Mouse (Mus musculus): ENCODE measurements around the gene Pgs1. TPM values are rescaled to one million over a fixed set of nuclear protein-coding genes. Genes with fewer than 3 reads are reported as not detected.

Gene Pgs1
- polyA plus RNA-seq, 1 experiment from 2014 or later: 27.4 TPM

GRCm38 (mm10) chr11:117999260-117999934 is 13.3 kb downstream of the Pgs1 start:
- Histone ChIP-seq H3K4me1 (ENCODE audit: control insufficient read depth, insufficient read depth, low read length) (peaks cover 58% of the 10 kb centered on the region), H3K9ac (ENCODE audit: low read depth, low read length) (no peak overlapping the region), H3K9me3 (replicated peaks; ENCODE audit: control insufficient read depth, low read length) (no peaks in the 10 kb centered on the region), H3K27ac (ENCODE audit: low read depth, low read length) (peak overlapping the region; percentile 82; the same call in 1 of the 2 replicates), H3K36me3 (ENCODE audit: control insufficient read depth, insufficient read depth, low read length) (peaks cover 9% of the 10 kb centered on the region), H3K4me2 (0 out of 2 replicates have a peak overlapping the region, but pooled peaks have one; percentile 27), H3K27me3 (ENCODE audit: control insufficient read depth, insufficient read depth, low read length) (no peaks in the 10 kb centered on the region), H3K4me3 (ENCODE audit: low read depth, low read length) (no peak overlapping the region)
- 76% methylated on average over 6 of the region's 6 CpGs for WGBS (ENCODE audit: insufficient replicate concordance)
- no peak for ATAC-seq (replicated peaks; ENCODE audit: insufficient number of reproducible peaks, low FRiP score, low TSS enrichment)

- H3K36me3 ChIP-seq (ENCODE audit: control insufficient read depth, insufficient read depth, low read length): peaks cover 11% of the 10 kb centered on the region
- H3K27me3 ChIP-seq (ENCODE audit: control insufficient read depth, insufficient read depth, low read length): no peaks in the 10 kb centered on the region
- H3K4me3 ChIP-seq (ENCODE audit: low read depth, low read length): no peak overlapping the region
- H3K9ac ChIP-seq (ENCODE audit: low read depth, low read length): peak overlapping the region; percentile 28; the same call in 1 of the 2 replicates
- H3K9me3 ChIP-seq (replicated peaks; ENCODE audit: control insufficient read depth, low read length): no peaks in the 10 kb centered on the region
- 20% methylated on average over 1 of the region's 1 CpGs for WGBS (ENCODE audit: insufficient replicate concordance)
- peaks cover 54% of the 10 kb centered on the region for H3K4me1 ChIP-seq (ENCODE audit: control insufficient read depth, insufficient read depth, low read length)
- 0 out of 2 replicates have a peak overlapping the region, but pooled peaks have one; percentile 27 for H3K4me2 ChIP-seq
- H3K27ac ChIP-seq (ENCODE audit: low read depth, low read length): peak overlapping the region; percentile 82
- no peak for ATAC-seq (replicated peaks; ENCODE audit: insufficient number of reproducible peaks, low FRiP score, low TSS enrichment)
Observed at GRCm38 (mm10) chr11:118000083-118000482, 14.0 kb downstream of the Pgs1 start.

DNA sequence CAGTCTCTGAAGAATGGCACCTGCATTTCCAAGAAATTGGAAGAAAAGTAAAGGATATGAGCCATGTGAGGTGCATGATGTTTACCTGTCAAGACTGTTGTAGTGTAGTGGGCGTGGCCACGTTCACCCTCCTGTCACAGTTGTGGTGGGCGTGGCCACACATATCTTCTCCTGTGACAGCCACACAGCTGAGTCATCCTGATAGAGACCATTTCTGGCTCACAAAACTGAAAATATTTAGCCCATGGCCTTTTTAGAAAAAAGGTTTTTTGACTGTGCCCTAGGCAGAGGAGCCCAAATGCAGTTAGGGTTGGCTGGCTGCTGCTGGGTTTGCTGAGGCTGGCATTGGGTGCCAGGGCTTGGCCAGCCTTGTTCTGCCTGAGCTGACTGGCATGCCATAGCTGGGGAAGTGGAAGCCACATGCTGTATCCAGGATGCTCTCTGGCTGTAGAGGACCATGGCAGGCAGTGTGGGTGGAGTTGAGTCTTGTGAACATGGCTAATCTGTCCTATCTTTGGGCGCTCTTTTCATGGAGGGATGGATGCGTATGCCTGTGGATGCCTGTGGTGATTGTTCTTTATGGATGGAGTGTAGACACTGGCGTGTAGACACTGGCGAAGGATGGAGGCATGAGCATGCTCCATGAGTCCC is 14.6 kb downstream of the Pgs1 start:
- ATAC-seq (replicated peaks; ENCODE audit: insufficient number of reproducible peaks, low FRiP score, low TSS enrichment): peak; percentile 77
- H3K9ac ChIP-seq (ENCODE audit: low read depth, low read length): no peak overlapping the region; the same call in 1 of the 2 replicates
- no peaks in the 10 kb centered on the region for H3K9me3 ChIP-seq (replicated peaks; ENCODE audit: control insufficient read depth, low read length)
- peak overlapping the region; percentile 7 for H3K4me2 ChIP-seq
- peaks cover 48% of the 10 kb centered on the region for H3K4me1 ChIP-seq (ENCODE audit: control insufficient read depth, insufficient read depth, low read length)
- H3K27me3 ChIP-seq (ENCODE audit: control insufficient read depth, insufficient read depth, low read length): no peaks in the 10 kb centered on the region
- H3K27ac ChIP-seq (ENCODE audit: low read depth, low read length): peak overlapping the region; percentile 82
- WGBS (ENCODE audit: insufficient replicate concordance): 82% methylated on average over 7 of the region's 7 CpGs
- H3K4me3 ChIP-seq (ENCODE audit: low read depth, low read length): no peak overlapping the region
- H3K36me3 ChIP-seq (ENCODE audit: control insufficient read depth, insufficient read depth, low read length): peaks cover 17% of the 10 kb centered on the region

- Histone ChIP-seq H3K27ac (ENCODE audit: low read depth, low read length) (peak overlapping the region; percentile 47; the same call in 1 of the 2 replicates), H3K9me3 (replicated peaks; ENCODE audit: control insufficient read depth, low read length) (no peaks in the 10 kb centered on the region), H3K4me1 (ENCODE audit: control insufficient read depth, insufficient read depth, low read length) (peaks cover 51% of the 10 kb centered on the region), H3K4me2 (no peak overlapping the region), H3K36me3 (ENCODE audit: control insufficient read depth, insufficient read depth, low read length) (peaks cover 24% of the 10 kb centered on the region), H3K27me3 (ENCODE audit: control insufficient read depth, insufficient read depth, low read length) (no peaks in the 10 kb centered on the region), H3K9ac (ENCODE audit: low read depth, low read length) (no peak overlapping the region), H3K4me3 (ENCODE audit: low read depth, low read length) (no peak overlapping the region)
- WGBS (ENCODE audit: insufficient replicate concordance): 85% methylated on average over 14 of the region's 14 CpGs
- ATAC-seq (replicated peaks; ENCODE audit: insufficient number of reproducible peaks, low FRiP score, low TSS enrichment): no peak
Observed at GRCm38 (mm10) chr11:118003176-118003575, 17.1 kb downstream of the Pgs1 start.

- no peak for ATAC-seq (replicated peaks; ENCODE audit: insufficient number of reproducible peaks, low FRiP score, low TSS enrichment)
- H3K4me2 ChIP-seq: no peak overlapping the region
- H3K27ac ChIP-seq (ENCODE audit: low read depth, low read length): peak overlapping the region; percentile 80
- H3K4me1 ChIP-seq (ENCODE audit: control insufficient read depth, insufficient read depth, low read length): peaks cover 51% of the 10 kb centered on the region
- no peak overlapping the region for H3K9ac ChIP-seq (ENCODE audit: low read depth, low read length)
- no peak overlapping the region for H3K4me3 ChIP-seq (ENCODE audit: low read depth, low read length)
- H3K9me3 ChIP-seq (replicated peaks; ENCODE audit: control insufficient read depth, low read length): no peaks in the 10 kb centered on the region
- H3K27me3 ChIP-seq (ENCODE audit: control insufficient read depth, insufficient read depth, low read length): no peaks in the 10 kb centered on the region
- H3K36me3 ChIP-seq (ENCODE audit: control insufficient read depth, insufficient read depth, low read length): peaks cover 24% of the 10 kb centered on the region
- 35% methylated on average over 5 of the region's 5 CpGs for WGBS (ENCODE audit: insufficient replicate concordance)
Observed at GRCm38 (mm10) chr11:118003718-118004117, 17.6 kb downstream of the Pgs1 start.

DNA sequence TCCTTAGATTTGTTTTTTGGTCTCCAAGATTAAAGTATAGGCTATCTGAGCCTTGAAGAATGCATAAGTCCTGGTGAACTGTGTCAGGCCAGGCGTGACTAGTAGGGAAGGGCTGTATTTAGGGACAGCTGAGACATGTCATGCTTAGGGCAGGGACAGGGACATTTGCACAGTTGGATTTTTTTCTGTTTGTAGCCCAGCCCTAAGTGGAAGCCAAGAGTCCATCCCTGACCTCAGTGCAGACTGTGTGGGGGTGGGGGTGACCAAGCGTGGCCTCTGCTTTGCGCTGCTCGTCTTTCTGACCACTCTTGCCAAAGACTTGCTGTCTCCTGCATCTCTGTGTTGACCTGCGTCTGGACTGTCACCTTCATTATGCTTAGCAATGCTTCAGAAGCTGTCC is 18.1 kb downstream of the Pgs1 start:
- H3K27ac ChIP-seq (ENCODE audit: low read depth, low read length): peak overlapping the region; percentile 80
- no peak overlapping the region for H3K9ac ChIP-seq (ENCODE audit: low read depth, low read length)
- WGBS (ENCODE audit: insufficient replicate concordance): 77% methylated on average over 5 of the region's 5 CpGs
- no peak overlapping the region for H3K4me2 ChIP-seq
- ATAC-seq (replicated peaks; ENCODE audit: insufficient number of reproducible peaks, low FRiP score, low TSS enrichment): no peak
- H3K4me3 ChIP-seq (ENCODE audit: low read depth, low read length): no peak overlapping the region
- H3K9me3 ChIP-seq (replicated peaks; ENCODE audit: control insufficient read depth, low read length): no peaks in the 10 kb centered on the region
- H3K36me3 ChIP-seq (ENCODE audit: control insufficient read depth, insufficient read depth, low read length): peaks cover 24% of the 10 kb centered on the region
- H3K4me1 ChIP-seq (ENCODE audit: control insufficient read depth, insufficient read depth, low read length): peaks cover 51% of the 10 kb centered on the region
- no peaks in the 10 kb centered on the region for H3K27me3 ChIP-seq (ENCODE audit: control insufficient read depth, insufficient read depth, low read length)

GRCm38 (mm10) chr11:118007460-118008143 is 21.5 kb downstream of the Pgs1 start:
- peak overlapping the region; percentile 74 for H3K27ac ChIP-seq (ENCODE audit: low read depth, low read length)
- ATAC-seq (replicated peaks; ENCODE audit: insufficient number of reproducible peaks, low FRiP score, low TSS enrichment): no peak
- peaks cover 23% of the 10 kb centered on the region; the same call in 1 of the 2 replicates for H3K36me3 ChIP-seq (ENCODE audit: control insufficient read depth, insufficient read depth, low read length)

GRCm38 (mm10) chr11:118008144-118008805 is 22.2 kb downstream of the Pgs1 start:
- Histone ChIP-seq H3K9ac (ENCODE audit: low read depth, low read length) (peak overlapping the region; percentile 34; the same call in 1 of the 2 replicates), H3K4me1 (ENCODE audit: control insufficient read depth, insufficient read depth, low read length) (peaks cover 42% of the 10 kb centered on the region), H3K27me3 (ENCODE audit: control insufficient read depth, insufficient read depth, low read length) (no peaks in the 10 kb centered on the region), H3K4me3 (ENCODE audit: low read depth, low read length) (no peak overlapping the region), H3K27ac (ENCODE audit: low read depth, low read length) (peak overlapping the region; percentile 74), H3K36me3 (ENCODE audit: control insufficient read depth, insufficient read depth, low read length) (peaks cover 23% of the 10 kb centered on the region; the same call in 1 of the 2 replicates), H3K9me3 (replicated peaks; ENCODE audit: control insufficient read depth, low read length) (no peaks in the 10 kb centered on the region), H3K4me2 (no peak overlapping the region; the same call in 1 of the 2 replicates)
- WGBS (ENCODE audit: insufficient replicate concordance): 53% methylated on average over 5 of the region's 5 CpGs
- no peak for ATAC-seq (replicated peaks; ENCODE audit: insufficient number of reproducible peaks, low FRiP score, low TSS enrichment)

More at GRCm38 (mm10) chr11:118007460-118008143, 21.5 kb downstream of the Pgs1 start:
- H3K4me2 ChIP-seq: no peak overlapping the region
- H3K27me3 ChIP-seq (ENCODE audit: control insufficient read depth, insufficient read depth, low read length): no peaks in the 10 kb centered on the region
- no peak overlapping the region for H3K4me3 ChIP-seq (ENCODE audit: low read depth, low read length)
- WGBS (ENCODE audit: insufficient replicate concordance): 62% methylated on average over 8 of the region's 8 CpGs
- H3K4me1 ChIP-seq (ENCODE audit: control insufficient read depth, insufficient read depth, low read length): peaks cover 42% of the 10 kb centered on the region
- 0 out of 2 replicates have a peak overlapping the region, but pooled peaks have one; percentile 4 for H3K9ac ChIP-seq (ENCODE audit: low read depth, low read length)
- H3K9me3 ChIP-seq (replicated peaks; ENCODE audit: control insufficient read depth, low read length): no peaks in the 10 kb centered on the region

All from heart, embryonic 11.5 days (tissue).